Mouse (Mus musculus) small intestine, adult 2 months (tissue): ENCODE results near the gene Tpbgl.

Experiments used
- CTCF ChIP-seq: fragments of 200-500 bp; IDR thresholded peaks from 2 replicates; pipeline ENCODE4 v1.5.1; 2012; ENCODE audit warnings: low read depth, mild to moderate bottlenecking, control low read depth, inconsistent platforms, low read length, moderate library complexity, mixed read lengths; ENCODE audit not compliant: insufficient replicate concordance, insufficient read length; ENCODE audit errors: extremely low read depth
- POLR2A ChIP-seq: fragments of 200-500 bp; IDR thresholded peaks from 2 replicates; pipeline ENCODE4 v1.6.1; 2012; ENCODE audit warnings: low read depth, mild to moderate bottlenecking, control low read depth, inconsistent platforms, low read length, moderate library complexity

- no peak for TF ChIP-seq CTCF
- TF ChIP-seq POLR2A = no peak
These were observed 47.3 kb upstream of the Tpbgl start for GRCm38 (mm10) chr7:99674209-99674608.
